Mouse (Mus musculus) retina, adult 2 months (tissue): Measurements from ENCODE around the gene Car6.

Source experiments
- DNase-seq: peaks from one replicate; pipeline ENCODE4 v3.0.0-alpha.2; 2012; ENCODE audit warnings: low read depth, low spot score

Car6 gene

GRCm38 (mm10) chr4:150229747-150230390 is 28.7 kb upstream of the Car6 start:
- DNase-seq: no peak

GRCm38 (mm10) chr4:150228581-150229348 is 27.6 kb upstream of the Car6 start:
- no peak for DNase-seq

GRCm38 (mm10) chr4:150226818-150227688 is 25.9 kb upstream of the Car6 start:
- no peak for DNase-seq

- DNase-seq: no peak
Measured at GRCm38 (mm10) chr4:150225700-150226099, 24.6 kb upstream of the Car6 start.

- no peak for DNase-seq
Measured at GRCm38 (mm10) chr4:150223830-150224229, 22.7 kb upstream of the Car6 start.

GRCm38 (mm10) chr4:150221017-150221640 is 20.0 kb upstream of the Car6 start:
- DNase-seq: no peak

- no peak for DNase-seq
Measured at GRCm38 (mm10) chr4:150220584-150220983, 19.5 kb upstream of the Car6 start.

- DNase-seq: no peak
Measured at GRCm38 (mm10) chr4:150219501-150220292, 18.6 kb upstream of the Car6 start.

GRCm38 (mm10) chr4:150217935-150218334 is 16.8 kb upstream of the Car6 start:
- no peak for DNase-seq

GRCm38 (mm10) chr4:150217042-150217554 is 16.0 kb upstream of the Car6 start:
- DNase-seq: no peak

GRCm38 (mm10) chr4:150216423-150216822 is 15.3 kb upstream of the Car6 start:
- no peak for DNase-seq

- DNase-seq: no peak
Measured at GRCm38 (mm10) chr4:150213910-150214309, 12.8 kb upstream of the Car6 start.

- DNase-seq: no peak
Measured at GRCm38 (mm10) chr4:150212553-150212971, 11.4 kb upstream of the Car6 start.

GRCm38 (mm10) chr4:150211930-150212552 is 10.9 kb upstream of the Car6 start:
- DNase-seq: no peak

GRCm38 (mm10) chr4:150210306-150210705 is 9.2 kb upstream of the Car6 start:
- DNase-seq: no peak

GRCm38 (mm10) chr4:150209751-150210150 is 8.6 kb upstream of the Car6 start:
- no peak for DNase-seq

- DNase-seq: no peak
Measured at GRCm38 (mm10) chr4:150204877-150205276, 3.7 kb upstream of the Car6 start.

GRCm38 (mm10) chr4:150202702-150203101 is 1.6 kb upstream of the Car6 start:
- no peak for DNase-seq

- DNase-seq: no peak
Measured at GRCm38 (mm10) chr4:150198268-150198667, 2.9 kb downstream of the Car6 start.

GRCm38 (mm10) chr4:150193915-150194314 is 7.2 kb downstream of the Car6 start:
- peak; percentile 38 for DNase-seq
